Mouse (Mus musculus): ENCODE data around the gene Hist2h3c2. TPM values are rescaled to one million over a fixed set of nuclear protein-coding genes. Genes with fewer than 3 reads are reported as not detected.

Hist2h3c2 gene
- total RNA-seq, 2 experiments from 2014 or later: 197 to 262 TPM

- DNase-seq (ENCODE audit: low spot score in 2 of 2): no peak
Measured at GRCm38 (mm10) chr3:96237335-96237903, 1.5 kb downstream of the Hist2h3c2 start.

- no peak for DNase-seq (ENCODE audit: low spot score in 2 of 2)
Measured at GRCm38 (mm10) chr3:96236834-96237334, 2.0 kb downstream of the Hist2h3c2 start.

GRCm38 (mm10) chr3:96235836-96236235 is 3.1 kb downstream of the Hist2h3c2 start:
- DNase-seq (ENCODE audit: low spot score in 2 of 2): no peak

GRCm38 (mm10) chr3:96234914-96235313 is 4.0 kb downstream of the Hist2h3c2 start:
- DNase-seq (ENCODE audit: low spot score in 2 of 2): no peak

- no peak for DNase-seq (ENCODE audit: low spot score in 2 of 2)
Measured at GRCm38 (mm10) chr3:96231758-96232120, 7.2 kb downstream of the Hist2h3c2 start.

- DNase-seq (ENCODE audit: low spot score in 2 of 2): no peak
Measured at GRCm38 (mm10) chr3:96230910-96231757, 7.8 kb downstream of the Hist2h3c2 start.

- DNase-seq (ENCODE audit: low spot score in 2 of 2): no peak
Measured at GRCm38 (mm10) chr3:96230404-96230803, 8.5 kb downstream of the Hist2h3c2 start.

- no peak for DNase-seq (ENCODE audit: low spot score in 2 of 2)
Measured at GRCm38 (mm10) chr3:96228828-96229227, 10.1 kb downstream of the Hist2h3c2 start.

GRCm38 (mm10) chr3:96226695-96227648 is 12.0 kb downstream of the Hist2h3c2 start:
- no peak for DNase-seq (ENCODE audit: low spot score in 2 of 2)

- DNase-seq (ENCODE audit: low spot score in 2 of 2): no peak
Measured at GRCm38 (mm10) chr3:96225421-96225820, 13.5 kb downstream of the Hist2h3c2 start.

GRCm38 (mm10) chr3:96222774-96223173 is 16.2 kb downstream of the Hist2h3c2 start:
- no peak for DNase-seq (ENCODE audit: low spot score in 2 of 2)

GRCm38 (mm10) chr3:96221640-96222038 is 17.3 kb downstream of the Hist2h3c2 start:
- no peak for DNase-seq (ENCODE audit: low spot score in 2 of 2)

- peak; percentile 54 to 75 for DNase-seq (ENCODE audit: low spot score in 2 of 2)
Measured at GRCm38 (mm10) chr3:96220765-96221639, 17.9 kb downstream of the Hist2h3c2 start, which contains the start of the genes Hist2h2ac and Hist2h2be. Hist2h2ac (minus strand) TSS chr3:96220880. Hist2h2be (plus strand) TSS chr3:96221119.

- peak in 1 of 2 experiments; percentile 24 for DNase-seq (ENCODE audit: low spot score in 2 of 2)
Measured at GRCm38 (mm10) chr3:96220131-96220764, 18.7 kb downstream of the Hist2h3c2 start.

GRCm38 (mm10) chr3:96219661-96220130 is 19.2 kb downstream of the Hist2h3c2 start, which contains the start of the genes Bola1 and Hist2h2ab:
Bola1 (minus strand) TSS chr3:96219709.
Hist2h2ab (plus strand) TSS chr3:96219865.
- DNase-seq (ENCODE audit: low spot score in 2 of 2): peak; percentile 48 to 54

GRCm38 (mm10) chr3:96219191-96219641 is 19.7 kb downstream of the Hist2h3c2 start:
- DNase-seq (ENCODE audit: low spot score in 2 of 2): no peak

GRCm38 (mm10) chr3:96209242-96209641 is 29.7 kb downstream of the Hist2h3c2 start:
- no peak for DNase-seq (ENCODE audit: low spot score in 2 of 2)

- DNase-seq (ENCODE audit: low spot score in 2 of 2): no peak
Measured at GRCm38 (mm10) chr3:96207819-96208218, 31.1 kb downstream of the Hist2h3c2 start.

- DNase-seq (ENCODE audit: low spot score in 2 of 2): no peak
Measured at GRCm38 (mm10) chr3:96199731-96200130, 39.2 kb downstream of the Hist2h3c2 start.

Measured in adrenal gland, postnatal 4 days (tissue).